Mouse (Mus musculus) WW6 (cell line): ENCODE results near the gene Gm43517.

Experiments used
- DNase-seq: peaks from one replicate; pipeline ENCODE4 v3.0.0-alpha.2; 2013; ENCODE audit warnings: low read depth, low spot score

The Gm43517 gene

GRCm38 (mm10) chr12:49384876-49385630, at the start of gene Gm43517:
Gm43517 (plus strand) TSS chr12:49385174.
- no peak for DNase-seq

GRCm38 (mm10) chr12:49349697-49350096, 35.3 kb upstream of the Gm43517 start:
- DNase-seq, result no peak

DNA sequence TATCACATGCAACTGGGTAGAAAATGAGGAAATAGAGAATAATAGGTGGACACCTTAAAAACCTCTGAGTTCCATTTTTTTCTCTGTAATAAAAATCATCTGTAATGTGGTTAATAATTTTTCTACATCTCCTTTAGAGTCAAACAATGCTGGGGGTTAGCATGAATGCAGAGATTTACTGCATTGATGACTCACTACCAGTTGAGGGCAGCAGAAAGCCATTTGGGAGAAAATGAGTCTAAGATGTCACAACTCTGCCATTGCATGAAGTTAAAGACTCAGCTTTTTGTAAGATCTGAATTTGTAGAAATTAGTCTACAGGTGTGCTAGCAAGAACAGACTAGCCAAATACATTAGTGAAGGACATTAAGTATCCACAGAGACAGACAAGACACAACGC, 16.0 kb upstream of the Gm43517 start:
- DNase-seq, result no peak

- DNase-seq, result no peak
Measured at GRCm38 (mm10) chr12:49372170-49372569, 12.8 kb upstream of the Gm43517 start.

- DNase-seq, result no peak
Measured at GRCm38 (mm10) chr12:49373176-49373575, 11.8 kb upstream of the Gm43517 start.

GRCm38 (mm10) chr12:49373821-49374605, 11.0 kb upstream of the Gm43517 start:
- no peak for DNase-seq

DNA sequence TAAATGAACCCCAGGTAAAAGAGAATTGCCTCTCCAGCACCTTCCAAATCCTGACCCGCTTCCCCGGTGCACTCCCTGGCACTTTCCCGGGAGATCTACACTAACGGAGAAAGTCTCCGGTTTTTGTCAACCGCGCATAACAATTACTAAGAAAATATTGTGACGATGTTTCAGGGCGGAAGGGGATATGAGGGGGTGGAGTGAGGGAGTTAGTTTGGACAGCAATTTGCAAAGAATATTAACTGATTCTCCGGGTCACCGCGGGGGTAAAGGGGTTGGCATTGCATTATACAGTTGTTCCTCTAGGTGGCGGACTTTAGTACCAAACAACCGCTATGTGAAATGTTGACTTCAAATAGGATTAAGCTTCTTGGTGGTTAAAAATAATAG, 10.4 kb upstream of the Gm43517 start:
- no peak for DNase-seq

- no peak for DNase-seq
Measured at GRCm38 (mm10) chr12:49375427-49376317, 9.3 kb upstream of the Gm43517 start.

DNA sequence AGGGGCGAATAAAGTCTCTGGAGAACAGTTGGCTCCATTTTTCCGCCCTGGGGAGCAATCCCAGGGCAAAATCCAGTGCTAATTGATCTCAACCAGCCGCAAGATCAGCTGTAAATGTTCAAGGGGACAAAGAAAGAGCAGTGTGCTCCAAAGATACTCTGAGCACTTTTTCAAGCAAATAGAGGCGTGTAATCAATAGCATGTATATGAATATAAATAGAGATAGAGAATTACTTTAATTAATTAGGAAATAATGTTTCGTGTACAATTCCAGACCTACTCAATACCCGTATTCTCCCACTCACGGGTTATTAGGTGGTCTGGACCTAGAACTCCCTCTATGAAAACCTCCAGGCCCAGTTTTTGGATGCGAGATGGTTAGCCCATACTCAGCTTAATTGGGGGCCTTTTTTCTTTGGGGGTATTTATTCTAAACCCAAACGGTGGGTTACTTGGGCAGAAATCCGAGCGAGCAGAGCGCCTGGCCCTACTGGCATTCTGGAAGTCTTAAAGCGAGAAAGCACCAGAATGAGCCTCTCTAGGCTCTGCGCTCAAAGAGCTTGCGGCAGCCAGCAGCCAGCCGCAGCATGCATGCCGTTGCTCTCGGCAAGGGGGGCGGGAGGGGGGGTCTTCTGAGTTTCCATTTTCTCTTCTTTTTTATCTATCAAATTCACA, 8.5 kb upstream of the Gm43517 start:
- DNase-seq, result no peak

DNA sequence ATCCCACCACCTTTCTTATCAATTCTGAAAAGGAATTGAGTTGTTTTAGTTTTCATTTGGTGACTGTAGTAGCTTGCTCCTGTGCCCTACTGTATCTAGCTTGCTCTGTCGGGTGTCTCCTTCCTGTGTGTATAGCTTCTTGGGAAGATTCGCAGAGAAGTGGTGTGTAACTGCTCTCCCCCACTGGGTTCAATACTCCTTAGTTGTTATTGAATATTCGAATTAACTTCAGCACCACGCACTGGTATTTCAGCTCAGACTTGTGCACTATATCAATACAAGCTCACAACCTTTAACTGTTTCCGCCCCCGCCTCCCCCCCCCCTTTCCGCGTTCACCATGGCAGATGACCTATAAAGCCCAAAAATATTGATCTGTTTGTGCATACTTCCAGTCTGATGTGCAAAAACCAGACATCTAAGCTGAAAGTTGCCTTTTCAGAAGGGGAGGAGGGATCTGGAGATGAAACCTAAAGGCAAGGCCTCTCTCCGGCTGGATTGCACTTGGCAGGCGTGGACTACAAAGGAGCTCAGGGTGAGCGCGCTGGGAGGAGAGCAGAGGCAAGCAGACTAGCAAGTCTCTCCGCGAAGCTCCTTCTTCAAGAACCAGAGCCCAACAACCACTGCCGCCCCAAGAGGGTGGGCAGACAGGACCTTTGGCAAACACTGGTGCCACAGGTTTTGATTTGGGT, 7.5 kb upstream of the Gm43517 start:
- no peak for DNase-seq

DNA sequence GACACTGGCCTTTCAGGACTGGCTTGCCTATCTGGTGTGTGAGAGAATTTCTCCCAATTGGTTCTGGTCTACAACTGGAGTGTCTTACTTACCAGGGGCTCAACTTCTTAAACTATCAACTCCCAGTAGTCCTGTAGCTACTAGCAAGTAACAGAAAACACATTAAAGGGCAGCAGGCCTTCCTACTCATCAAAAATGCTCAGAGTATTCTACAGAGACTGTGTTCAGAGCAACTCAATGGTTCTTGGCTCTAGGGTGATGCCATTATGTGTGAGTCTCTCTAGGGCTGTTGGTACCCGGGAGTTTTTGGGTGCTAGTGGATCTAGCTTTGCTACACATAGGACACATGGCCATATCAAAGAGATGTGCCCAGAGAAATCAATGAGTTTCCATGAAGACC, 6.1 kb upstream of the Gm43517 start:
- no peak for DNase-seq

GRCm38 (mm10) chr12:49379446-49379845, 5.5 kb upstream of the Gm43517 start:
- no peak for DNase-seq

- no peak for DNase-seq
Measured at GRCm38 (mm10) chr12:49380442-49380841, 4.5 kb upstream of the Gm43517 start.

DNA sequence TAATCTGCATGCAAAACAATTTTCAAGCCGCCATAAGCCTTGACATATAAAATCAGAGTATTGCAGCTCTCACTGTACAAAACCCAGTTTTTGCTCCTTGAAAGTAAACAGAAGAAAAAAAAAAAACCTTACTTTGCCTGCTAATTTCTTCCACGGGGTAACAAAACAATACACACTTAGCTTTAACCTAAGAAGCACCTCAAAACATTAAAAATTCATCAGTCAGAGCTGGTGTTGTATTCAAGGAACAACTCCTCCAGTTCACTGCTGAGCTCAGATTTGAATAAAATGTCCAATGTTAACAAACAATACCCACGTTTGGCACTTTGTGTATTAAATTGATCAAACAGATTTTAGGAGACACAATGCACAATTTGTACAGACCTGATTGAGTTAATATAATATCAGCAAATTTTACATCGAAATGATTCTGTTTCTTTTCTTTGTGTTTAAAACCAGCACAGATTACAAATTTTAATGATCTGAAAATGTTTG, 3.9 kb upstream of the Gm43517 start:
- DNase-seq, result no peak

GRCm38 (mm10) chr12:49381721-49382365, 3.1 kb upstream of the Gm43517 start:
- DNase-seq, result no peak

GRCm38 (mm10) chr12:49382565-49383520, 2.1 kb upstream of the Gm43517 start, which contains the start of gene Foxg1:
Foxg1 (plus strand) TSS chr12:49382660.
- no peak for DNase-seq

DNA sequence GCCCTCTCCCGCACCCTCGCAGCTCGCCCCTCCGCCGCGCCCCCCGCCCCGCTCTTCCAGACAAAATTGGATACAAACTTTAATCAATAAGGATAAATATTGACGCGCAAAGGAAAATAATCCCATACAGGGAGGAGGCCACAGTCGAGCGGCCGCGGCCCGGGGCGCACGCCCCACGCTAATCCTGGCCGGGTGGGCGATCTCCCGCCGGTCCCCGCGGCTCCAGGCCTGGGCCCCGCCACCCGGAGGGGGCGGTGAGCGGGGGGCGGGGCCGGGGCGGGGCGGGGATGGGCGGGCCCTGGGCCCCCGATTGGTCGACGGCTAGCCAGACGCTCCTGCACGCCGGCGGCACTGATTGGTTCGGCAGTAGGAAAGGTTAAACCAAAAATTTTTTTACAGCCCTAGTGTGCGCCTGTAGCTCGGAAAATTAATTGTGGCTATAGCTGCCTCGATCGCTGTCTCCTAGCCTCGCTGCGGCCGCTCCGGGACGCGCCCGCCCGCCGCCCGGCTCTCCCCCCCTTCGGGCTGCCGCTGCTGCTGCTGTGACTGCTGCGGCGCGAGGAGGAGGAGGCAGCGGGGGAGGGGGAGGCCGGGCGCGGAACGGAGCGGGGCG, 1.3 kb upstream of the Gm43517 start:
- DNase-seq, result no peak

GRCm38 (mm10) chr12:49384295-49384875, 589 bp upstream of the Gm43517 start:
- no peak for DNase-seq
